Mouse (Mus musculus) c-Kit-negative CD71-positive TER-119-positive erythroid progenitor cells, embryonic 14.5 days (primary cell): ENCODE results near the gene Kcnk3.

Experiments
- DNase-seq: peaks from one replicate; pipeline ENCODE4 v3.0.0-alpha.2; 2013; ENCODE audit warnings: low read depth, low spot score

The Kcnk3 gene

DNA sequence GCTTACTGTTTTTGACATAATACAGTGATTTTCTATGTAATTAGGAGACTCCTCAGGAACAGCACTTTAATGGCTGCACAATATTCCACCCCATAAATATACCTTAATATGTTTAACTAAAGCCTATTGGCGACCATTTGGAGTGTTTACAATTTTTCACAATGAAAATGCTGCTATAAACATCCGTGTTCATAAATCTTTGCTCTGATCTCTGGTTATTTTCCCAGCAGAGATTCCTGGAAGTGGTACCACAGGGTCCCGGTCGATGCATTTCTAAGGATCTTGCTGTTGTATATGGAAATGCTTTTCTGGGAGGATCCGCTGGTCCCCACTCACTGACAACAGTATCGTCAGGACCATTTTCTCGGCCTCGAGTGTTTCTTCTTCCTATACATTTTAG lies 25.3 kb downstream of the Kcnk3 start:
- no peak for DNase-seq

GRCm38 (mm10) chr5:30614221-30614620 lies 26.3 kb downstream of the Kcnk3 start:
- DNase-seq, result no peak

- no peak for DNase-seq
Observed at GRCm38 (mm10) chr5:30615416-30615815, 27.4 kb downstream of the Kcnk3 start.

GRCm38 (mm10) chr5:30615819-30616218 lies 27.8 kb downstream of the Kcnk3 start:
- DNase-seq, result no peak

- no peak for DNase-seq
Observed at GRCm38 (mm10) chr5:30616644-30617043, 28.7 kb downstream of the Kcnk3 start.

GRCm38 (mm10) chr5:30617357-30617756 lies 29.4 kb downstream of the Kcnk3 start:
- DNase-seq, result no peak

GRCm38 (mm10) chr5:30617851-30618250 lies 29.9 kb downstream of the Kcnk3 start:
- no peak for DNase-seq

DNA sequence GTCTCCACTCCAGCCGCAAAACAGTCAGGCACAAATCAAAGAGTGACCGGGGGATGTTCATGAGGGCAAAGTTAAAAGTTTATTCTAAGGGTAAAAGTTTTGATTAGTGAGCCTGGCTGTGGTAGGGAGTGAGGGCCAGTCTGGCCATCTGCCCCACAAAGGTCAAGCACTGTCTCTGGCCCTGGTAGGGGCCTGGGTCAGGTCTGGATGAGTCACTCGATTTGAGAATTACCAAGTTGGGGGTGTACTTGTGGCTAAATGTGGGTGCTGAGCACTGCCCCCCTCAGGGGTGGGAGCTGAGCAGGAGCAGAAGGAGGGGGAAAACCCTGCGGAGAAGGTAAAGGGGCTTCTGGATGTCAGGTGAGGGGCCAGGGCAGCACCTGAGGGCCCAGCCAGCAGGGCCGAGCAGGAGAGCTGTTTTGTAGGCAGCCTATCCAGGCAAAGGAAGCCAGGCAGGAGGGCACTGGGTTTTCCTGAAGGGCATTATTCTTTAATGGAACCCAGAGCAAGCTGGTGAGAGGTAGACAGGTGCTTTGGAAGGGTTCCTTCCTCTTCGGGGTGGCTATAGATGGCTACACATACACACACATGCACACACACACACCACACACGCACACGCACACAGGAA lies 30.5 kb downstream of the Kcnk3 start:
- no peak for DNase-seq

DNA sequence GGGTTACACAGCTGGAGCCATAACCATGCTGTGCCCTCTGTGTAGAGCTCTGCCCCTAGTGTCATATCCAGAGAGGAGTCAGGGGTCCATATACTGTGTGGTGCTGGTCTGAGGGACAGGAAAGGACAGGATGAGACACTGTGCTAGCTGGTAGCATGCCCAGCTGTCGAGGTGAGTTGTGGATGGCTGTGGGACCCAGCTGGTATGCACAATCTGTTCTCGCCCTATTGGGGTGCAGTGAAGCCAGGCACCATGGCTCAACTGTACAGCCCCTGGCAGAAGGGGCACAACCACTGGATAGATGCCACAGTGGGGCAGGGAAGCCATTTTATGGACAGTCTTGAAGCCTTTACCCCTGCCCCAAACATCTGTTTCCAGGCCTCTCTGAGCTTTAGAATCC lies 31.2 kb downstream of the Kcnk3 start:
- DNase-seq, result no peak

GRCm38 (mm10) chr5:30620567-30620966 lies 32.6 kb downstream of the Kcnk3 start:
- DNase-seq, result no peak

GRCm38 (mm10) chr5:30621211-30621790 lies 33.3 kb downstream of the Kcnk3 start:
- no peak for DNase-seq

GRCm38 (mm10) chr5:30621844-30622176 lies 33.8 kb downstream of the Kcnk3 start:
- no peak for DNase-seq

DNA sequence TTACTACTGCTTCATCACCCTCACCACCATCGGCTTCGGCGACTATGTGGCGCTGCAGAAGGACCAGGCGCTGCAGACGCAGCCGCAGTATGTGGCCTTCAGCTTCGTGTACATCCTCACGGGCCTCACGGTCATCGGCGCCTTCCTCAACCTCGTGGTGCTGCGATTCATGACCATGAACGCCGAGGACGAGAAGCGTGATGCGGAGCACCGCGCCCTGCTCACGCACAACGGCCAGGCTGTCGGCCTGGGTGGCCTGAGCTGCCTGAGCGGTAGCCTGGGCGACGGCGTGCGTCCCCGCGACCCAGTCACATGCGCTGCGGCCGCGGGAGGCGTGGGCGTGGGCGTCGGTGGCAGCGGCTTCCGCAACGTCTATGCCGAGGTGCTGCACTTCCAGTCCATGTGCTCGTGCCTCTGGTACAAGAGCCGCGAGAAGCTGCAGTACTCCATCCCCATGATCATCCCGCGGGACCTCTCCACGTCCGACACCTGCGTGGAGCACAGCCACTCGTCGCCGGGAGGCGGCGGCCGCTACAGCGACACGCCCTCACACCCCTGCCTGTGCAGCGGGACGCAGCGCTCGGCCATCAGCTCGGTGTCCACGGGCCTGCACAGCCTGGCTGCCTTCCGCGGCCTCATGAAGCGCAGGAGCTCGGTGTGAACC lies 34.3 kb downstream of the Kcnk3 start:
- no peak for DNase-seq

- no peak for DNase-seq
Observed at GRCm38 (mm10) chr5:30622841-30623185, 34.8 kb downstream of the Kcnk3 start.

GRCm38 (mm10) chr5:30623380-30623779 lies 35.4 kb downstream of the Kcnk3 start:
- DNase-seq, result no peak

GRCm38 (mm10) chr5:30624311-30624710 lies 36.3 kb downstream of the Kcnk3 start:
- no peak for DNase-seq

DNA sequence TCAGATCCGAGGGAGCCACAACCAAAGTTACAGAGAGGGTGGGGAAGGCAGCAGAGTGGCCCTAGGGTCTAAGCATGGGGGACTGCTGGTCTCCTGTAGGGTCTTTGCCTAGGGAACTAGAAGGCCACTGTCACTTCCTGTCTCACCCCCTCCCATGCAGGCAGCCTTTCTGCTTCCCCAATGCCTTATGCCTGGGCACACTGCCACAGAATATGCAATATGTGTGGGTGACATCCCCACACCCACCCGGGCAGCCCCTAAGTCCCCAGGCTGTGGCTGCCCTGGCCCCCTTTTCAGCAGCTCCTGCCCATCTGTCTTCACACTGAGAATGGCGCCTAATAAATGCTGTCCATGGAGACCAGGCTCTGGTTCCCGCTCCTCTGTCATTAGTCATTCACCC lies 36.9 kb downstream of the Kcnk3 start:
- DNase-seq, result no peak

DNA sequence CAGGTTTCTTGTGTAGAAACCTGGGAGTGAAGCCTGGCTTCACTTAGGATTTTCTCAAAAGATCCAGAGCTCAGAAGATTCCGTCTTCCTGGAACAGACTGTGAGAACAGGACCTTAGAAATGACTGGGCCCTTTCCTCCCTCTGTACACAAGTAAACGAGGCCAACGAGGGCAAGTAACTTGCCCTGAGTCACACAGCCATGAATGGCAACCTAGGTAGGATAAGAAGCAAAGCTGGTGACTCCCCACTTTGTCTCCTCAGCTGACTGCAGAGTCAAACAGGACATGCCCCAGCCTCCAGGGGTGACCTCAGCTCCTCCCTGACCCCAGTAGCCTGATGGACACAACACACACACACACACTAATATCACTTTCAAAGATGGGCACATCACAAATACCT lies 37.4 kb downstream of the Kcnk3 start:
- no peak for DNase-seq

- DNase-seq, result no peak
Observed at GRCm38 (mm10) chr5:30626331-30627105, 38.5 kb downstream of the Kcnk3 start.

- no peak for DNase-seq
Observed at GRCm38 (mm10) chr5:30628511-30628910, 40.5 kb downstream of the Kcnk3 start.

DNA sequence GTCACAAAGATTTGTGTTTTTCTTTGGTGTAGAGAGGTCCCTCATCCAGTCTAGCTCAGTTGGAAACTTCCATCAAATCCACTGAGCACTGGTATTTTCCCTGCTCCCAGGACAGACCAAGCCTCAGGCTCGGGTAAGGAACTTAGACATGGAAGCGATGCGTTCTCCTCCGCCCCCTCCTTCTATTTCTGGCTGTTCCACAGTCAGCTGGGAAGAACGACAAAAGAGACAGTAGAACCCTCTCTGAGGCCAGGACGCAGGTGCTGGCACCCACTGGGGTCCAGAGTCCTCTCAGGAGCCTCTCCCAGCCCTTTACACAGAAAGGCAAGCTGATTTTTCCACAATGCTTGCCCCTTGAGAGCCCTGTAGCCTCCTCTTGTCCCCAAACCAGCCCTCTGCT lies 42.4 kb downstream of the Kcnk3 start:
- no peak for DNase-seq

- DNase-seq, result no peak
Observed at GRCm38 (mm10) chr5:30632134-30632533, 44.2 kb downstream of the Kcnk3 start.

GRCm38 (mm10) chr5:30636994-30637393 lies 49.0 kb downstream of the Kcnk3 start:
- no peak for DNase-seq
